Mouse (Mus musculus) small intestine, adult 2 months (tissue): Measurements from ENCODE around the gene Calhm3.

Experiments used
- CTCF ChIP-seq: fragments of 200-500 bp; IDR thresholded peaks from 2 replicates; pipeline ENCODE4 v1.5.1; 2012; ENCODE audit warnings: low read depth, mild to moderate bottlenecking, control low read depth, inconsistent platforms, low read length, moderate library complexity, mixed read lengths; ENCODE audit not compliant: insufficient replicate concordance, insufficient read length; ENCODE audit errors: extremely low read depth
- POLR2A ChIP-seq: fragments of 200-500 bp; IDR thresholded peaks from 2 replicates; pipeline ENCODE4 v1.6.1; 2012; ENCODE audit warnings: low read depth, mild to moderate bottlenecking, control low read depth, inconsistent platforms, low read length, moderate library complexity

DNA sequence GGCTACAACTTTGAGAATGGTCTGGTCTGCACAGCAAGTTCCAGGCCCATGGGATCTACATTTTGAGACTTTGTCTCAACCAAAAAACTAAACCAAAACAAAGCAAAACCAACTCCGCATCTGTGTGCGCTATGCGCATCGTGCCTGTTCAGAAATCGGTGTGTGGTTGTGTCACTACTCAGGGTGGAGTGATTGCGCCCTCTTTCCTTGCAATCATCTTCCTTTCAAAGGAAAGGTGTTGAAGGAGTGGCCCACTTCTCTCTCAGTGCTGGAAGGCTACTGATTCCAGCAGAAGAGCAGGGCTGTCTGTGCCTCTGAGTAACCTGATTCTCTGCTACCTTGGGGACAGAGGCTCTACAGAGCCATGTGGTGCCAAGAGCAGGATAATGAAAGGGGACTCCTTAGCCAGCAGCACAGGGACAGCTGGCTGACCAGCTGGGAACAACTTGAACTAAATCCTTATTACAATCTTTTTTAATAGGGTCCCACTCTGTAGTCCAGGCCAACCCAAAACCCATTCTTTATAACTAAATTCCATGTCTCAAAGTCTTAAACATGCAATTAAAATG, 5.7 kb upstream of the Calhm3 start:
- no peak for TF ChIP-seq CTCF
- TF ChIP-seq POLR2A: no peak
